Mouse (Mus musculus): ENCODE results near the gene Dazap1. TPM values are rescaled to one million over a fixed set of nuclear protein-coding genes. Genes with fewer than 3 reads are reported as not detected.

The Dazap1 gene
- total RNA-seq, 2 experiments from 2014 or later: 131 to 140 TPM

- no peak for DNase-seq
Measured at GRCm38 (mm10) chr10:80299301-80299700, 38.0 kb downstream of the Dazap1 start.

- DNase-seq: no peak
Measured at GRCm38 (mm10) chr10:80299824-80300223, 38.5 kb downstream of the Dazap1 start.

- DNase-seq: no peak
Measured at GRCm38 (mm10) chr10:80300672-80301181, 39.4 kb downstream of the Dazap1 start.

GRCm38 (mm10) chr10:80301256-80302081 lies 40.2 kb downstream of the Dazap1 start:
- no peak for DNase-seq

- DNase-seq: no peak
Measured at GRCm38 (mm10) chr10:80302082-80302355, 40.7 kb downstream of the Dazap1 start.

- peak; percentile 86 for DNase-seq
Measured at GRCm38 (mm10) chr10:80302471-80302881, 41.2 kb downstream of the Dazap1 start.

- no peak for DNase-seq
Measured at GRCm38 (mm10) chr10:80304458-80304857, 43.2 kb downstream of the Dazap1 start.

- DNase-seq: no peak
Measured at GRCm38 (mm10) chr10:80304862-80305261, 43.6 kb downstream of the Dazap1 start.

- no peak for DNase-seq
Measured at GRCm38 (mm10) chr10:80311560-80311959, 50.3 kb downstream of the Dazap1 start.

GRCm38 (mm10) chr10:80312586-80313504 lies 51.6 kb downstream of the Dazap1 start:
- DNase-seq: no peak

GRCm38 (mm10) chr10:80313627-80314201 lies 52.4 kb downstream of the Dazap1 start:
- DNase-seq: peak; percentile 54

- no peak for DNase-seq
Measured at GRCm38 (mm10) chr10:80314494-80315001, 53.3 kb downstream of the Dazap1 start.

GRCm38 (mm10) chr10:80315315-80315714 lies 54.0 kb downstream of the Dazap1 start:
- DNase-seq: no peak

GRCm38 (mm10) chr10:80316359-80316781 lies 55.1 kb downstream of the Dazap1 start:
- DNase-seq: peak; percentile 63

- DNase-seq: no peak
Measured at GRCm38 (mm10) chr10:80317011-80317410, 55.7 kb downstream of the Dazap1 start.

GRCm38 (mm10) chr10:80320340-80320760 lies 59.1 kb downstream of the Dazap1 start, which contains the start of gene 2310011J03Rik:
Gene 2310011J03Rik, minus strand, starts transcription at chr10:80320537.
- DNase-seq: peak; percentile 93

- DNase-seq: no peak
Measured at GRCm38 (mm10) chr10:80321014-80321669, 59.9 kb downstream of the Dazap1 start.

GRCm38 (mm10) chr10:80321670-80322581 lies 60.6 kb downstream of the Dazap1 start:
- no peak for DNase-seq

GRCm38 (mm10) chr10:80322811-80323211 lies 61.5 kb downstream of the Dazap1 start:
- DNase-seq: peak; percentile 36

- peak; percentile 74 for DNase-seq
Measured at GRCm38 (mm10) chr10:80323261-80324119, 62.2 kb downstream of the Dazap1 start.

Data from heart, postnatal 4 days (tissue).